Mouse (Mus musculus): ENCODE data around the gene Limk1. TPM values are rescaled to one million over a fixed set of nuclear protein-coding genes. Genes with fewer than 3 reads are reported as not detected.

Gene Limk1
- total and polyA plus RNA-seq, 3 experiments = 1.3 to 1.5 (median 1.5) TPM

GRCm38 (mm10) chr5:134675956-134676759 lies 12.2 kb downstream of the Limk1 start:
- H3K4me3 ChIP-seq (ENCODE audit: low read depth, low read length) = no peak overlapping the region
- no peaks in the 10 kb centered on the region for H3K9me3 ChIP-seq (replicated peaks)
- H3K36me3 ChIP-seq (replicated peaks) = no peaks in the 10 kb centered on the region
- no peak; the same call in 1 of the 2 replicates for ATAC-seq (ENCODE audit: extremely low read depth, insufficient number of reproducible peaks, low FRiP score, poor library complexity, severe bottlenecking)
- H3K27me3 ChIP-seq (ENCODE audit: insufficient read depth, low read length) = peaks cover 59% of the 10 kb centered on the region
- peak; percentile 53 for DNase-seq (ENCODE audit: low spot score)
- H3K4me1 ChIP-seq (ENCODE audit: insufficient read depth, low read depth, low read length) = peaks cover 10% of the 10 kb centered on the region; the same call in 1 of the 2 replicates
- TF ChIP-seq TAL1 (conservative IDR thresholded peaks at IDR 0.05; ENCODE audit: low read depth, low read length) (no peak), CTCF (IDR thresholded peaks at IDR 0.05; ENCODE audit: low read depth, low read length) (no peak), POLR2AphosphoS5 (IDR thresholded peaks at IDR 0.05; ENCODE audit: insufficient replicate concordance, low read depth, low read length) (no peak), GATA2 (IDR thresholded peaks at IDR 0.05; ENCODE audit: borderline replicate concordance, low read depth, low read length) (no peak), GATA1 (IDR thresholded peaks at IDR 0.05; ENCODE audit: borderline replicate concordance, low read length) (no peak)

DNA sequence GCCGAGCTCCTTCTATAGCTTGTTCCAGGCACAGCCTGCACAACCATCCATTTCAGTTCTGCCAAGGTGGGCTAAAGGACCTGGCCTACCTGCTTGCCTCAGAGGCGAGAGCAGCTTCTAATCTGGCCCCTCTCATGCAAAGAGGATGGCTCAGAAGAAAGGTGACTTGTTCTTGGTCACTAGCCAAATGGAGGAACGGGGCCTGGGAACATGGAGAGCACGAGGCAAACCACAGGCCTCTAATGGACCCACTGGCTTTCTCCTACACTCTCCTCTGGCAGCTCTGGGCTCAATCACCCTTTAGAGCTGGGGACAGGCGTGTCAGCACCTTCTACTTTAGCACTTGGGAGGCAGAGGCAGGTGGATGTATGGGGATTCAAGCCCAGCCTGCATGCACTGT lies 13.4 kb downstream of the Limk1 start:
- no peak for ATAC-seq (ENCODE audit: extremely low read depth, insufficient number of reproducible peaks, low FRiP score, poor library complexity, severe bottlenecking)
- no peak for DNase-seq (ENCODE audit: low spot score)
- Histone ChIP-seq H3K4me3 (ENCODE audit: low read depth, low read length) (no peak overlapping the region), H3K36me3 (replicated peaks) (no peaks in the 10 kb centered on the region), H3K27me3 (ENCODE audit: insufficient read depth, low read length) (peaks cover 59% of the 10 kb centered on the region), H3K9me3 (replicated peaks) (no peaks in the 10 kb centered on the region), H3K4me1 (ENCODE audit: insufficient read depth, low read depth, low read length) (peaks cover 10% of the 10 kb centered on the region; the same call in 1 of the 2 replicates)
- TF ChIP-seq CTCF (IDR thresholded peaks at IDR 0.05; ENCODE audit: low read depth, low read length) = no peak
- no peak for TF ChIP-seq GATA1 (IDR thresholded peaks at IDR 0.05; ENCODE audit: borderline replicate concordance, low read length)
- TF ChIP-seq POLR2AphosphoS5 (IDR thresholded peaks at IDR 0.05; ENCODE audit: insufficient replicate concordance, low read depth, low read length) = no peak
- no peak for TF ChIP-seq GATA2 (IDR thresholded peaks at IDR 0.05; ENCODE audit: borderline replicate concordance, low read depth, low read length)

DNA sequence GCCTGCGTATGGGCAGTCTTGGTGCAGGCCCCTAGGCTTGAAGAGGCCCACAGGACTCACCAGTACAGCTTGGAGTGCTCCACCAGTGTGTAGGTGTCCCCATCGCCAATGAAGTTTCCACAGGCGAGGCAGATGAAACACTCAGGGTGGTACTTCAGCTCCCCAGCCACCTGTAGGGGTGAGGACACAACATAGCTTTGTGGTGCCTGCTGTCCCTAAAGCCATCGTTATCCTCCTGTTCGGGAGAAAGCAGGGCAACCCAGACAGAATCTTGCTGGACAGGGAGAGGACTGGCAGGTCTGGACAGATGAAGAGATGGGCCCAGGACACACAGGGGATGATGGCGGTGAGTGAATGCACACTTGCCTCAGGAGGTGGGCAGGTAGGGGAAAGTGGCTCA lies 15.8 kb downstream of the Limk1 start:
- TF ChIP-seq CTCF (IDR thresholded peaks at IDR 0.05; ENCODE audit: low read depth, low read length) (no peak), GATA2 (IDR thresholded peaks at IDR 0.05; ENCODE audit: borderline replicate concordance, low read depth, low read length) (no peak), POLR2AphosphoS5 (IDR thresholded peaks at IDR 0.05; ENCODE audit: insufficient replicate concordance, low read depth, low read length) (no peak), TAL1 (conservative IDR thresholded peaks at IDR 0.05; ENCODE audit: low read depth, low read length) (no peak), GATA1 (IDR thresholded peaks at IDR 0.05; ENCODE audit: borderline replicate concordance, low read length) (no peak)
- no peaks in the 10 kb centered on the region for H3K9me3 ChIP-seq (replicated peaks)
- H3K36me3 ChIP-seq (replicated peaks) = no peaks in the 10 kb centered on the region
- no peak for ATAC-seq (ENCODE audit: extremely low read depth, insufficient number of reproducible peaks, low FRiP score, poor library complexity, severe bottlenecking)
- H3K4me1 ChIP-seq (ENCODE audit: insufficient read depth, low read depth, low read length) = peaks cover 10% of the 10 kb centered on the region; the same call in 1 of the 2 replicates
- no peak for DNase-seq (ENCODE audit: low spot score)
- peaks cover 42% of the 10 kb centered on the region for H3K27me3 ChIP-seq (ENCODE audit: insufficient read depth, low read length)
- H3K4me3 ChIP-seq (ENCODE audit: low read depth, low read length) = no peak overlapping the region

GRCm38 (mm10) chr5:134672198-134672516 lies 16.2 kb downstream of the Limk1 start:
- DNase-seq (ENCODE audit: low spot score) (no peak), ATAC-seq (ENCODE audit: extremely low read depth, insufficient number of reproducible peaks, low FRiP score, poor library complexity, severe bottlenecking) (no peak)
- TF ChIP-seq CTCF (IDR thresholded peaks at IDR 0.05; ENCODE audit: low read depth, low read length) = no peak
- no peak for TF ChIP-seq POLR2AphosphoS5 (IDR thresholded peaks at IDR 0.05; ENCODE audit: insufficient replicate concordance, low read depth, low read length)
- TF ChIP-seq TAL1 (conservative IDR thresholded peaks at IDR 0.05; ENCODE audit: low read depth, low read length) = no peak
- TF ChIP-seq GATA2 (IDR thresholded peaks at IDR 0.05; ENCODE audit: borderline replicate concordance, low read depth, low read length) = no peak
- TF ChIP-seq GATA1 (IDR thresholded peaks at IDR 0.05; ENCODE audit: borderline replicate concordance, low read length) = no peak
- Histone ChIP-seq H3K4me1 (ENCODE audit: insufficient read depth, low read depth, low read length) (peaks cover 10% of the 10 kb centered on the region; the same call in 1 of the 2 replicates), H3K4me3 (ENCODE audit: low read depth, low read length) (no peak overlapping the region), H3K36me3 (replicated peaks) (no peaks in the 10 kb centered on the region), H3K27me3 (ENCODE audit: insufficient read depth, low read length) (peaks cover 38% of the 10 kb centered on the region), H3K9me3 (replicated peaks) (no peaks in the 10 kb centered on the region)

DNA sequence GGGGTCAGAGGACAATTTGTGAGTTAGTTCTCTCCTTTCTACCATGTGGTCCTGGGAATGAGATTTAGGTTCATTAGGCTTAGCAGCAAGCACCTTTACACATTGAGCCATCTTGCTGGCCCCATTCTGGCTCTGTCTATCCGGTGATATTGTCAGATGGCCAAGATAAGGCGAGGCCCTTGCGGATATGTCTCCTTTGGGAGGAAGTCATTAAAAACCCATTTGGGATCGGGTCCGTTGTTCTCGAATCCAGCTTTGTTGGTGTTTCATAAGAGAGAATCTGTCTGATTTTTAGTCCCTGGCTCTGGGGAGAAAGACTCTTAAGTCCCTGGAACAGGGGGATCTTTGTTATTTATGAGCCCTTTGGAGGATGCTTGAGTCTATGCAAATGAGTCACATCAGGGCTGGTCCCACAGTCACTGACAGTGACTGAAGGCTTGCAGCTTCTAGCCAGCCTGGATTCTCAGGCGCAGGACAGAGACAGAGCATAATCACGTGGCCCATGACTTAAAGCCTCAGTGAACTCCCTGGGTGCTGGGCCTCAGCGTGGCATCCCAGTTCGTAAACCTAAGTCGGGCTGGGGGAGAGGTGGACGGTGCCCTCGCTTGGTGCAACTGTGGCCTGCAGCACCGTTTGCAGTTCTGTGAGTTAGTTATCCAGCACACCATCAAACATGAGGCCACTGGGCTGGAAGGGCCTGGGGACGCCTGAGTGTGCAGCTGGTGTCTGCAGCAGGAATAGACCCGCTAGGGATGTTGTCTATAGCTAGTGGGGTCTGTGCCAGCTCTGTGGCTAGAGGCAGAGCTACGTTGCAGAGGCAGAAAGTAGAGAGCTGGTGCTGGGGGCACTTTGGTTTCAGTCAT lies 16.8 kb downstream of the Limk1 start:
- no peak for ATAC-seq (ENCODE audit: extremely low read depth, insufficient number of reproducible peaks, low FRiP score, poor library complexity, severe bottlenecking)
- TF ChIP-seq CTCF (IDR thresholded peaks at IDR 0.05; ENCODE audit: low read depth, low read length) (no peak), TAL1 (conservative IDR thresholded peaks at IDR 0.05; ENCODE audit: low read depth, low read length) (no peak), GATA2 (IDR thresholded peaks at IDR 0.05; ENCODE audit: borderline replicate concordance, low read depth, low read length) (no peak), POLR2AphosphoS5 (IDR thresholded peaks at IDR 0.05; ENCODE audit: insufficient replicate concordance, low read depth, low read length) (no peak), GATA1 (IDR thresholded peaks at IDR 0.05; ENCODE audit: borderline replicate concordance, low read length) (no peak)
- H3K4me3 ChIP-seq (ENCODE audit: low read depth, low read length) = no peak overlapping the region
- DNase-seq (ENCODE audit: low spot score) = no peak
- H3K4me1 ChIP-seq (ENCODE audit: insufficient read depth, low read depth, low read length) = peaks cover 7% of the 10 kb centered on the region; the same call in 1 of the 2 replicates
- H3K36me3 ChIP-seq (replicated peaks) = no peaks in the 10 kb centered on the region
- no peaks in the 10 kb centered on the region for H3K9me3 ChIP-seq (replicated peaks)
- peaks cover 35% of the 10 kb centered on the region for H3K27me3 ChIP-seq (ENCODE audit: insufficient read depth, low read length)

Data from G1E (cell line).